Mouse (Mus musculus): ENCODE measurements at regions not wholly inside any gene's neighbourhood (a gene's known extent, or its start where the extent isn't known, plus 50 kb on each side); places are given as distances from the start of the nearest gene placed in this dataset.
"Not testable (repeated sequence)": the region's sequence is repeated elsewhere in the genome, so short reads cannot be mapped to it uniquely, and the experiment has no call there.

GRCm38 (mm10) chr16:30795501-30795904 is 196.0 kb downstream of the Fam43a start:
- no peak for DNase-seq
- intact Hi-C loops (cut with DNase I): no loop called here

GRCm38 (mm10) chr16:30796103-30796502 is 196.6 kb downstream of the Fam43a start:
- no peak for DNase-seq

GRCm38 (mm10) chr16:30797006-30797405 is 197.5 kb downstream of the Fam43a start:
- intact Hi-C loops (cut with DNase I): no loop called here
- DNase-seq: no peak

More at GRCm38 (mm10) chr16:30796103-30796502, 196.6 kb downstream of the Fam43a start:
- intact Hi-C loops (cut with DNase I): no loop called here

GRCm38 (mm10) chr16:30797973-30798471 is 198.5 kb downstream of the Fam43a start:
- intact Hi-C loops (cut with DNase I): no loop called here
- DNase-seq: peak; percentile 62

- DNase-seq: no peak
- intact Hi-C loops (cut with DNase I): no loop called here
Observed at GRCm38 (mm10) chr16:30798536-30798935, 199.0 kb downstream of the Fam43a start.

- DNase-seq: no peak
- intact Hi-C loops (cut with DNase I): no loop called here
Observed at GRCm38 (mm10) chr16:30799699-30800483, 200.4 kb downstream of the Fam43a start.

GRCm38 (mm10) chr16:30804018-30804417 is 204.5 kb downstream of the Fam43a start:
- intact Hi-C loops (cut with DNase I): no loop called here
- peak; percentile 59 for DNase-seq

GRCm38 (mm10) chr16:30806206-30806605 is 206.7 kb downstream of the Fam43a start:
- DNase-seq; intact Hi-C loops (cut with DNase I): not testable (repeated sequence)

- intact Hi-C loops (cut with DNase I): no loop called here
- DNase-seq: no peak
Observed at GRCm38 (mm10) chr16:30818541-30819120, 219.1 kb downstream of the Fam43a start.

GRCm38 (mm10) chr16:30819342-30819741 is 219.8 kb downstream of the Fam43a start:
- DNase-seq: no peak
- intact Hi-C loops (cut with DNase I): no loop called here

- no peak for DNase-seq
- intact Hi-C loops (cut with DNase I): no loop called here
Observed at GRCm38 (mm10) chr16:30820234-30820633, 220.7 kb downstream of the Fam43a start.

GRCm38 (mm10) chr16:30820761-30821160 is 221.2 kb downstream of the Fam43a start:
- intact Hi-C loops (cut with DNase I): no loop called here
- no peak for DNase-seq

GRCm38 (mm10) chr16:30821191-30821910 is 221.8 kb downstream of the Fam43a start:
- DNase-seq: peak; percentile 64
- intact Hi-C loops (cut with DNase I): no loop called here

GRCm38 (mm10) chr16:30821911-30822578 is 222.5 kb downstream of the Fam43a start:
- intact Hi-C loops (cut with DNase I): no loop called here
- no peak for DNase-seq

- intact Hi-C loops (cut with DNase I): no loop called here
- DNase-seq: peak; percentile 55
Observed at GRCm38 (mm10) chr16:30826128-30826527, 226.6 kb downstream of the Fam43a start.

GRCm38 (mm10) chr16:30827901-30828608 is 228.5 kb downstream of the Fam43a start:
- intact Hi-C loops (cut with DNase I): no loop called here
- no peak for DNase-seq

- no peak for DNase-seq
- intact Hi-C loops (cut with DNase I): no loop called here
Observed at GRCm38 (mm10) chr16:30834561-30834960, 235.0 kb downstream of the Fam43a start.

- no peak for DNase-seq
- intact Hi-C loops (cut with DNase I): no loop called here
Observed at GRCm38 (mm10) chr16:30835678-30836077, 236.2 kb downstream of the Fam43a start.

- no peak for DNase-seq
- intact Hi-C loops (cut with DNase I): no loop called here
Observed at GRCm38 (mm10) chr16:30842831-30843230, 238.4 kb downstream of the Xxylt1 start.

GRCm38 (mm10) chr16:30852595-30852994 is 228.6 kb downstream of the Xxylt1 start:
- DNase-seq: no peak
- intact Hi-C loops (cut with DNase I): no loop called here
